Mouse (Mus musculus) layer of hippocampus, postnatal 36 days (tissue): ENCODE data around the gene Pgr15l. TPM values are rescaled to one million over a fixed set of nuclear protein-coding genes. Genes with fewer than 3 reads are reported as not detected.

Experiments
- DNase-seq, 2 experiments: peaks; one replicate each; pipeline ENCODE4 v3.0.0; 2022
- total RNA-seq, 2 experiments: library from RNA; stranded (reverse); gene quantifications; 2 replicates each; pipeline ENCODE4 v1.2.3; 2021

Gene Pgr15l
- under 1 TPM; 0.20 to 0.28 TPM for total RNA-seq

DNA sequence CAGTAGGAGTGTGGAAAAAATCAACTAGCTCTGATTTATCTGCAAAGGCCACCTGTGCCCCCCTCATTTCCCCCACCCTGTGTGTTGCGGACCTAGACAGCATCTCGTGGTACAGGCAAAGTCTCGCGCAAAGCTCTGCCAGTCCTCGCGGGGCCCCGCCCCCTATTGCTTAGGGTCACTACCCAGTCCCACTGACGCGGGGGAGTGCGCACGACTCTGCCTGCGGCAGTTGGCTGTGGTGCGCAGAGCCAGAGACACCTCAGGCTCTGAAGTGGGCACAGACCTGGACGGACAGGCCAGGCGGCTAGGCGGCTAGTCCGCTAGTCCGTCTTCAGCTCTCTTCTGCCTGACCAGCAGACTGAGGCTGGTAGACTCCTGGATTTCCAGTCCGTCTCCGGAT, at the start of gene Pgr15l:
Gene Pgr15l, plus strand, starts transcription at position 228 of the 400 bp plus-strand sequence.
- DNase-seq: no peak

- no peak for DNase-seq
These were observed 44.9 kb upstream of the Pgr15l start for GRCm38 (mm10) chrX:97027540-97027939.

DNA sequence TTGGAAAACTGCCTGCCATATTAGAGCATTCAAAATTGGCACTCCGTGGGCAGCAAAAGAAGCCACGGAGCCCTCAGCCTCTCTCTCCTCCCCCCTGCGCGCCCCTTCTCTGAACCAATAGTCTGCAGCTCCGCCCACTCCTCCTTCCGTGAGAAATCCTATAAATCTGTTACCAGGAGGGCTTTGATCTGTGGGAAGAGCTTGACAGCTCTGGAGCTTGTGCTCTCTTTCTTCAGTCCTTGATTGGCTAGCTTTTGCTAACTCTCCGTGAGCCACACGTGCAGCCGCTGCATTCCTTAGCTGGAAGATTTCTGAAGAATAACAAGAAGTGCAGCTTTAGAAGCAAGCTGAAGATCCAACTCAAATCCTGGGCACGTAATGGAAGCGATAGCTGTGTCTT, 2.6 kb upstream of the Pgr15l start:
- no peak for DNase-seq
